Mouse (Mus musculus): ENCODE measurements at regions not wholly inside any gene's neighbourhood (a gene's known extent, or its start where the extent isn't known, plus 50 kb on each side); places are given as distances from the start of the nearest gene placed in this dataset.

GRCm38 (mm10) chr12:98367583-98367982 is 99.1 kb downstream of the Gpr65 start:
- Histone ChIP-seq H3K4me3 (ENCODE audit: low read length) (no peak overlapping the region), H3K27me3 (replicated peaks; ENCODE audit: control insufficient read depth, insufficient read depth, low read length) (no peaks in the 10 kb centered on the region), H3K4me2 (ENCODE audit: low read depth, low read length) (no peak overlapping the region), H3K36me3 (ENCODE audit: control insufficient read depth, insufficient read depth, low read length) (no peaks in the 10 kb centered on the region), H3K4me1 (ENCODE audit: control insufficient read depth, insufficient read depth, low read length) (no peaks in the 10 kb centered on the region), H3K9ac (ENCODE audit: low read depth, low read length) (no peak overlapping the region), H3K27ac (ENCODE audit: low read length) (no peak overlapping the region), H3K9me3 (ENCODE audit: control insufficient read depth, low read length) (no peaks in the 10 kb centered on the region)
- no peak for ATAC-seq
- WGBS: 68% methylated on average over 2 of the region's 2 CpGs

GRCm38 (mm10) chr12:98370771-98371170 is 102.3 kb downstream of the Gpr65 start:
- ATAC-seq: no peak
- Histone ChIP-seq H3K4me3 (ENCODE audit: low read length) (no peak overlapping the region), H3K27ac (ENCODE audit: low read length) (no peak overlapping the region), H3K36me3 (ENCODE audit: control insufficient read depth, insufficient read depth, low read length) (no peaks in the 10 kb centered on the region), H3K4me2 (ENCODE audit: low read depth, low read length) (no peak overlapping the region), H3K27me3 (replicated peaks; ENCODE audit: control insufficient read depth, insufficient read depth, low read length) (no peaks in the 10 kb centered on the region), H3K9ac (ENCODE audit: low read depth, low read length) (no peak overlapping the region), H3K4me1 (ENCODE audit: control insufficient read depth, insufficient read depth, low read length) (no peaks in the 10 kb centered on the region), H3K9me3 (ENCODE audit: control insufficient read depth, low read length) (no peaks in the 10 kb centered on the region)
- 75% methylated on average over 3 of the region's 3 CpGs for WGBS

GRCm38 (mm10) chr12:98375214-98375910 is 106.9 kb downstream of the Gpr65 start:
- no peak for ATAC-seq
- WGBS: 87% methylated on average over 7 of the region's 7 CpGs
- Histone ChIP-seq H3K27ac (ENCODE audit: low read length) (no peak overlapping the region), H3K36me3 (ENCODE audit: control insufficient read depth, insufficient read depth, low read length) (no peaks in the 10 kb centered on the region), H3K9me3 (ENCODE audit: control insufficient read depth, low read length) (no peaks in the 10 kb centered on the region), H3K4me2 (ENCODE audit: low read depth, low read length) (no peak overlapping the region), H3K4me3 (ENCODE audit: low read length) (no peak overlapping the region), H3K27me3 (replicated peaks; ENCODE audit: control insufficient read depth, insufficient read depth, low read length) (no peaks in the 10 kb centered on the region), H3K9ac (ENCODE audit: low read depth, low read length) (no peak overlapping the region), H3K4me1 (ENCODE audit: control insufficient read depth, insufficient read depth, low read length) (no peaks in the 10 kb centered on the region)
